Mouse (Mus musculus): ENCODE results near the gene Nat9. TPM values are rescaled to one million over a fixed set of nuclear protein-coding genes. Genes with fewer than 3 reads are reported as not detected.

Nat9 gene
- total RNA-seq, 2 experiments from 2014 or later: 24.2 to 26.0 TPM

DNA sequence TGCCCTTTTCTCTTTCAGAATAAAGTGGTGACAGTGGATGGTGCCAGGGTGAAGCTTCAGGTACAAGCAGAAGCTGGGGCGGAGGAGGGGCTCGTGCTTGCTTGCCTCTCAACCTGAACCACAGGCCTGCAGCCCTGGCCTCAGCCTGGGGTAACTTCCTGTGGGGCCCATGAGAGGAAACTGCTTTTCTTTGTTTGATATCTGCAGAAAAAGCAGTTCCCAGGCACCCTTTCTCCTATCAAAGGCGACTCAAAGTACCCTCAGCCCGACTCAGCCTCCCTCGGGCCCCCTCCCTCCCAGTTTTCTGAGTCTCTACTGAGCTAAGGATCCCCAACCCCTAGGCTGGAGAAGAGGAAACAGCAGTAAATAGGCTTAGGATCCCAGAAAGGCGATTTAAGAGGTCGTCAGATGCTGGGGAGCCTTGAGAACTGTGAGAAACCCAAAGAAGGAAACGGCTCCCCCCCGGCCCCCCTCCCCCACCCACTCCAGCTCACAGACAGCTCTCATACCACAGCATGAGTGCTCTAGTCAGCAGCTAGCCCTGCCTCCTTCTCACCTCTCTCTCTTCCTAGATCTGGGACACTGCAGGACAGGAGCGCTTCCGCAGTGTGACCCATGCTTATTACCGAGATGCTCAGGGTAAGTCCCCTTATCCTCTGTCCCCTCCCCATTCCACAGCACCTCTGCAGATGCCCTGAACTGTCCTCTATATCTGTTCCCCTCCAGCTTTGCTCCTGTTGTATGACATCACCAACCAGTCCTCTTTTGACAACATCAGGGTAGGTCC lies 29.5 kb downstream of the Nat9 start:
- no peak for DNase-seq (ENCODE audit: low spot score in 2 of 2)

DNA sequence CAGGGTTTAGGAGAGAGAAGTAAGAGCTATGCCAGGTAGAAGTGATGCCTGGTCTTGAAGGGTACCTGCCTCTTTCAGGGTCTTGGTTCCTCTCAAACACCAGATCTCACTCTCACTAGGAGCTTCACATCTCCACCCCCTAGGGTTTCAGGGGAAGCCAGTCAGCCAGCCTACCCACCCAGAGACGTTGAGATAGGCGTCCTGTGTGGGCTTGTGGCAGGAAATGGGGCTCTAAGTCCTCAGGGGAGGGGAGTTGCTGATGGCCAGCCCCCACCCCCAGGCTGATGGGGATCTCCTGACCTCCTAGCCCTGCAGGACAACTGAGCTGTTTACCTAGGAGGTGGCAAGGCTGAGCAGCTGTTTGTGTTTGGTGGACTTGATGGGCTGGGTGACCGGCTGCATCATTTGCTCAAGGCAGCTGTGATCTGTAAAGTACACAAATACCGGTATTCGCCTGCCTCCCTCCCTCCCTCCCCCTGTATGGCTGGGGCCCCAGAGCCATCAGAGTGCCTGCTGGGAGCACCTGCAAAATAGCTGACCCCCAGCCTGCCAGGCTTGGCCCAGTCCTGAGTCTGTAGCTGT lies 32.5 kb downstream of the Nat9 start:
- no peak for DNase-seq (ENCODE audit: low spot score in 2 of 2)

DNA sequence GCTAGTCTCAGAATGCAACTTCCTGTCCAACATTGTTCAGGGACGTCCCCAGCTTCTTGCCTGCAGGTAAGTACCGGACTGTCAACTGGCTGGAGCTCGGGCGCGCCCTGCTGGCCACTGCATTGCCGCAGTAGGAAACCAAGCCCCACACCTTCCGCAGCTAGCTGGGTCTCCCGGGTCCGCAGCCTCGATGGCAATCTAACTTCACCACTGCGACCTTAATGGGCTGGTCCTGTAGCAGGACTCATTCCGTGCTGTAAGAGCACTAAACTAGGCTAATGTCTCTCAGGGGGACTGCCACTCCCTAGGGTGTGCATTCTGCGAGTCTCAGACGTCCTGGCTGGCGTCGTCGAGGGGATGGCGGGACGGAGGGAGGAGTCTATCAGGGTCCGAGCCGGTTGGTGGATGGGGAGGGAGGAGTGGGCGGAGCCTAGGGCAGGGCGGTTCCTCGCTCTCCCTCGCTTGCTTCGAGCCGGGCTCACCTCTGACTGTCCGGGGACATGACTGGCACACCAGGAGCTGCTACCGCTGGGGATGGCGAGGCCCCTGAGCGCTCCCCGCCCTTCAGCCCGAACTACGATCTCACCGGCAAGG lies 33.9 kb downstream of the Nat9 start:
- peak in 1 of 2 experiments; percentile 64 for DNase-seq (ENCODE audit: low spot score in 2 of 2)

DNA sequence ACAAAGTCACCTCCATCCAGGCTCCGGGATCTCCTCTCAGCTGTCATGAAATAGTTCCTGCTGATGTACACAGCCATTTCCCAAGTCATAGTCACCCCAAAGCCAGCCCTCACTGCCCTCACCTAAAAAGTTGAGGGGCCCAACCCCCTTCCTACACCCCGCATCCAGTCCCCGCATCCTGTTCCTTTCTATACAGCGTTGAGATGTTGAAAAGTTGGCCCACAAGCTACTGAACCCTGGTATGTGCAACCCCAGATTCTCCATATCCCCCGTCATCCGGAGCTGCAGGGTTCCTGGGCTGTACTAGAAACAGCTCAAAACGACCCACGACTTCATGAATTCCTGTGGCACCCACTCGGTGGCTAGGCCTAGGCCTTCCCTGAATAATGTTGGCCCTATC lies 34.6 kb downstream of the Nat9 start:
- DNase-seq (ENCODE audit: low spot score in 2 of 2): no peak

DNA sequence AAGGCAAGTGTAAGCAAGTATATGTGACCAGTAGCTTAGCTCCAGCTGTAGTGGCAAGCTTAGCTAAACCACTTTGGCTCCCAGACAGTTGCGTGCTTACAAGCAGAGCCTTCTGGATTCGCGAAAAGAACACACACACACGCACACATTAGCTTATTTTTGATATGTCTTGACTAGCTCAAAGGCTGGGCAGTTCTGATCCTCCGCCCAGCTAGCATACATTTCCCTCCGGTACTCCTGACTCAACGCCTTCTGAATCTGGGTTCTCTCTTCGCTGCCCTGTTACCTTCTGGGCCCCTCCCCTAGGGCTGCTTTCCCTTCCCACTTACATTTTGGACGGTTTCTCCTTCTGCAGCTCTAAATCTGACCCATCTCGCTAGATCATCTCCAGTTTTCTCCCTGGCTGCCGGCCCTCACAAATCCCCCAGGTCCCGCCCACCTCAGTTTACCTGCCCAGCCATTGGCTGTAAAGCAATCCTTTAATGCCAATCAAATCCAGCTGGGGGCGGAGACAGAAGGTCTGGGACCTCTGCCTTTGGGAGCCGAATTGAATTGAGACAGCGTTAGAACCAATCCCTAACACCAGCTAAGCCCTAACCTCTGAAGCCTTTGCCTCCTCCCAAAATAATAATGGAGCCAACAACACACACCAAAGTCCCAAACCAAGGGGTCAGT lies 35.8 kb downstream of the Nat9 start:
- peak in 1 of 2 experiments; percentile 33 for DNase-seq (ENCODE audit: low spot score in 2 of 2)

DNA sequence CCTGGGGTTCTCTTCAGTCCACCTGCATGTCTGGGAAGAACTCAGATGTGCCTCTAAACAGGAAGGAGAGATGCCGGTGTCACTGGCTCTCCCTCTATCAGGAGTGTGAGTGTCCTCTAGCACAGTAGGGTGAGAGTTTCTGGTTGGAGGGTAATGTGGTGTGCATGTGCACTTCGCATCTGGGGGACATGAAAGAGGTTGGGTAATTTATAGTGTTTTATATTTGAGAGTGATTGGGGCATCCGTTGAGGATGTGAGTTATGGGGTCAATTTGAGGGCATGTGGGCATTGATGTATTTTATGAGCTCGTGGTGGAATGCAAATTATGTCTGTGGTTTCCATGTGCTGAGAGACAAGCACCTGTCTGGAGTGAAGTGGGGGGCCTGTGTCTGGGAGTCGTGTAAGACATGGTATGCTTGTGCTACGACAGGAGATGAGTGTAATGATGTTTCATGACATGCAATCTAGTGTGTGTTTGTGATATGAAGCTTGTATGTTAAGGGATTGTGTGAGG lies 36.9 kb downstream of the Nat9 start:
- DNase-seq (ENCODE audit: low spot score in 2 of 2): no peak

DNA sequence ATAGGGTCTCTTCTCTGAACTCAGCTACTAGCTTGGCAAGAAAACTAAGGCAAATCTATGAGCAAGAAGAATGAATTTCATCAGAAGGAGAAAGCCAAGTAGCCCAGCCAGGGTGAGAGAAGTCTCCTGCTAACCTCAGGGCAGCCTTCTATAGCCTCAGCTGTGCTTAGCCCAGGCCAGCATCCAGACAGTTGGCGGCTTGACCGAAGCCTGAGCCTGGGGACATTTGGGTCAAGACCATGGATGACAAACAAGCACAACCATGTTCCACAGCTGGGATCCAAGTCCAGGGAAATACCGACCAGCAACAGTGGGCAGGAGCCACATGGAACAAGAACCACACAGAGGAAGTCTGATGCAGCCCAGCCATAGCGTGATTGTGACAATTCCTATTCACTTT lies 39.8 kb downstream of the Nat9 start:
- no peak for DNase-seq (ENCODE audit: low spot score in 2 of 2)

DNA sequence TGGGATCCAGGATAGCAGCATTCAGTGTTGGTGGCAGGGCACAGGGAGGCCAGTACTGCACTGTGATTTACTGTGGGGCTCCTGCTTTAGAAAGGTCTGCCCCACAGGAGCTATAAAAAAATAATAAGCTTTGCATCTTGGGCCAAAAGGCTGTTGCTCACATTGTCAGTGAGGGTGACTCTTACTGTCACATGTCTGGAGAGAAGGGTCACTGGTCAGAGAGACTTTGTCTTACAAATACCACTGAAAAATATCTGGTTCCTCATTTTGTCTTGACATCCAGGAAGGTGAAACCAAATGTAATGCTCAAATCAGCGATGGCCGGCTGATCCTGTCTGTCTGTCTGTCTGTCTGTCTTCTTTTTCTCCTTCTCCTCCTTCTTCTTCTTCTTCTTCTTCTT lies 45.7 kb downstream of the Nat9 start:
- DNase-seq (ENCODE audit: low spot score in 2 of 2): no peak

DNA sequence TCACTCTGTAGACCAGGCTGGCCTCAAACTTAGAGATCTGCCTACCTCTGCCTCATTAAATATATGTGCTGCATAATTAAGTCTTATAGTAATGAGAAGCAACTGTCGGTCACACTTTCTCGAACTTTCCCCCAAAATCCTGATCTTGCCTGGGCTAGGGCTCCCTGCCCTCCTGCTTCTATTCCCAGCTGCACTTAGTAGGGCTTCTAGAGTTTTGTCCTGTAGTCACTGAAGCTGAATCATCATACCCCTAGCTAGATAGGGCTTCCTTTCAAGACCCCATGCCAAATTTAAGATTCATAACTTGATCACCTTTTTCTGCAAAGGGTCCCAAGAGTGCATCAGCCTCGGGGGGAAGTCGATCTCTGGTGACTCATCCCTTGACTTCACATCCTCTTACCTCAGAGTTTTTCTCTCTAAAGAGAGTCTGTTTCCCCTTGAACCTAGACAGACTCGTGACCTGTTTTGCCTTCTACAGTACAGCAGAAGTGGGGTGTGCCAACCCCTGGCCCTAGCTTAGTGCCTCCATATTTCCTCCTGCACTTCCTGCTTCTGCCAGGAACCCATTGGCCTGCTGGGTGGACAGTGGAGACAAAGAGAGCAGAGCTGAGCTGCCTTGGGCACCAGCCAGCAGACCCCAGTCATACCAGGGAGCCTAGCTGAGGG lies 48.9 kb downstream of the Nat9 start:
- DNase-seq (ENCODE audit: low spot score in 2 of 2): no peak

DNA sequence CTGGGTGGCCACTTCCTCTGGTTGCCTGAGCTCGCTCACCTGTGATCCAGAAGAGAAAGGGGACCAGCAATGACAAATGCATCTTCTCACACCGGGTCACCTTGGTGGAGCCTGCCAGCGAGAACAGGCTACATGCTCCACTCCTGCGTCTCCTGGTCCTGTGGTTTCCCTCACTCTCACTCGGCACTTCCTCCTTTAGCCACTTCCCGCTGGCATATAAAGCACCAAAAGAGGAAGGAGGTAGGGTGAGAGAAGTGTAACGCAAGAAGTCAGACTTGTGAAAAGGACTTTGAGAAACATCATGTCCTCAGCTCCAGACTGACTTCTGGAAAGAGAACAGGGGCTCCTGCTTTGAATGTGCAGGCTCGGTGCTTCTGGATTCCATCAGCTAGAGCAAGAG lies 53.9 kb downstream of the Nat9 start, which contains the start of gene Cd300lf:
Gene Cd300lf (minus strand): TSS at position 193 of the 400 bp plus-strand sequence.
- DNase-seq (ENCODE audit: low spot score in 2 of 2): peak in 1 of 2 experiments; percentile 4

Other genes with a start within 250 kb of the Nat9 start
- not detected for gene Cd300c, start 218.7 kb downstream of the Nat9 start, total RNA-seq (2021)
- not detected for gene Cd300ld, start 197.9 kb downstream of the Nat9 start, total RNA-seq (2021)
- 1 to 10 TPM; 3.9 to 4.1 TPM for gene Cd300c2, start 186.0 kb downstream of the Nat9 start, total RNA-seq (2021)
- gene Cd300ld2, start 171.7 kb downstream of the Nat9 start, total RNA-seq (2021): not detected
- 1 to 10 TPM in 1 of 2 experiments, under 1 TPM in 1; 0.53 to 1.1 TPM for gene Cd300ld4, start 160.8 kb downstream of the Nat9 start, total RNA-seq (2021)
- 1 to 10 TPM in 1 of 2 experiments, not detected in 1; 1.0 TPM for gene Cd300ld5, start 150.1 kb downstream of the Nat9 start, total RNA-seq (2021)
- gene Cd300ld3, start 139.4 kb downstream of the Nat9 start, total RNA-seq (2021): 1 to 10 TPM in 1 of 2 experiments, not detected in 1; 1.8 TPM
- gene Cd300e, start 125.7 kb downstream of the Nat9 start, total RNA-seq (2021): not detected
- 1 to 10 TPM; 3.7 to 4.2 TPM for gene Rab37, start 96.4 kb downstream of the Nat9 start, total RNA-seq (2021)
- gene Cd300lf, start 53.9 kb downstream of the Nat9 start, total RNA-seq (2021): under 1 TPM; 0.45 to 0.51 TPM
- 10 to 100 TPM; 66.9 to 70.4 TPM for gene Slc9a3r1, start 24.5 kb downstream of the Nat9 start, total RNA-seq (2021)
- 10 to 100 TPM; 16.7 to 17.7 TPM for gene Tmem104, start 372 bp downstream of the Nat9 start, total RNA-seq (2021)
- 10 to 100 TPM; 43.3 to 44.8 TPM for gene Grin2c, start 79.4 kb upstream of the Nat9 start, total RNA-seq (2021)
- gene Fdxr, start 89.2 kb upstream of the Nat9 start, total RNA-seq (2021): 10 to 100 TPM; 19.0 to 19.9 TPM
- gene Fads6, start 109.8 kb upstream of the Nat9 start, total RNA-seq (2021): 10 to 100 TPM; 16.7 to 17.3 TPM
- 1 to 10 TPM in 1 of 2 experiments, under 1 TPM in 1; 0.20 to 1.0 TPM for gene Otop2, start 119.3 kb upstream of the Nat9 start, total RNA-seq (2021)
- under 1 TPM; 0.66 to 0.79 TPM for gene Ush1g, start 134.2 kb upstream of the Nat9 start, total RNA-seq (2021)
- under 1 TPM in 1 of 2 experiments, not detected in 1; 0.22 TPM for gene Otop3, start 146.9 kb upstream of the Nat9 start, total RNA-seq (2021)
- 100 to 1,000 TPM; 110 to 115 TPM for gene Hid1, start 179.9 kb upstream of the Nat9 start, total RNA-seq (2021)
- 10 to 100 TPM; 29.7 to 30.6 TPM for gene Cdr2l, start 194.1 kb upstream of the Nat9 start, total RNA-seq (2021)
- 100 to 1,000 TPM in 1 of 2 experiments, 10 to 100 TPM in 1; 97.7 to 102 TPM for gene Mrpl58, start 215.9 kb upstream of the Nat9 start, total RNA-seq (2021)
- 100 to 1,000 TPM; 468 to 483 TPM for gene Atp5h, start 232.1 kb upstream of the Nat9 start, total RNA-seq (2021)
- 10 to 100 TPM; 81.5 to 82.2 TPM for gene Kctd2, start 232.3 kb upstream of the Nat9 start, total RNA-seq (2021)